Mouse (Mus musculus) adrenal gland, adult 8-10 months (tissue): ENCODE results near the gene Golga2. TPM values are rescaled to one million over a fixed set of nuclear protein-coding genes. Genes with fewer than 3 reads are reported as not detected.

Source experiments
- DNase-seq: peaks from one replicate; pipeline ENCODE4 v3.0.0; 2022
- total RNA-seq, 4 experiments: library from RNA; stranded (reverse); gene quantifications; 2 replicates each; pipeline ENCODE4 v1.2.4; 2022

The Golga2 gene
- total RNA-seq, 4 experiments from 2014 or later: 68.4 to 97.0 (median 84.9) TPM

- DNase-seq: no peak
Measured at GRCm38 (mm10) chr2:32318709-32319585, 31.8 kb downstream of the Golga2 start.

GRCm38 (mm10) chr2:32319586-32320580, 32.7 kb downstream of the Golga2 start:
- DNase-seq: no peak

GRCm38 (mm10) chr2:32320721-32321120, 33.5 kb downstream of the Golga2 start:
- DNase-seq: no peak

- no peak for DNase-seq
Measured at GRCm38 (mm10) chr2:32321591-32322298, 34.6 kb downstream of the Golga2 start.

- no peak for DNase-seq
Measured at GRCm38 (mm10) chr2:32322754-32323741, 35.9 kb downstream of the Golga2 start.

GRCm38 (mm10) chr2:32324322-32324721, 37.1 kb downstream of the Golga2 start:
- DNase-seq: no peak

GRCm38 (mm10) chr2:32325342-32325741, 38.2 kb downstream of the Golga2 start:
- no peak for DNase-seq

- no peak for DNase-seq
Measured at GRCm38 (mm10) chr2:32327200-32327599, 40.0 kb downstream of the Golga2 start.

GRCm38 (mm10) chr2:32328911-32329460, 41.8 kb downstream of the Golga2 start:
- no peak for DNase-seq

- no peak for DNase-seq
Measured at GRCm38 (mm10) chr2:32329531-32329930, 42.3 kb downstream of the Golga2 start.

GRCm38 (mm10) chr2:32332159-32332558, 45.0 kb downstream of the Golga2 start:
- no peak for DNase-seq

- DNase-seq: no peak
Measured at GRCm38 (mm10) chr2:32335888-32336287, 48.7 kb downstream of the Golga2 start.

GRCm38 (mm10) chr2:32339912-32340642, 52.9 kb downstream of the Golga2 start:
- no peak for DNase-seq

- no peak for DNase-seq
Measured at GRCm38 (mm10) chr2:32340836-32341633, 53.9 kb downstream of the Golga2 start.

GRCm38 (mm10) chr2:32341634-32341939, 54.4 kb downstream of the Golga2 start:
- DNase-seq: no peak

GRCm38 (mm10) chr2:32342039-32342438, 54.9 kb downstream of the Golga2 start:
- DNase-seq: no peak

GRCm38 (mm10) chr2:32342539-32343350, 55.6 kb downstream of the Golga2 start:
- DNase-seq: no peak

- no peak for DNase-seq
Measured at GRCm38 (mm10) chr2:32343351-32343671, 56.1 kb downstream of the Golga2 start.

GRCm38 (mm10) chr2:32344056-32344455, 56.9 kb downstream of the Golga2 start:
- no peak for DNase-seq
